Mouse (Mus musculus) liver, embryonic 14.5 days (tissue): ENCODE data around the gene Ccr9.

ENCODE experiments used
- CTCF ChIP-seq: IDR thresholded peaks from 2 replicates; pipeline ENCODE4 v1.5.1; 2016; ENCODE audit warnings: antibody characterized with exemption, low read depth, control low read depth
- EP300 ChIP-seq: IDR thresholded peaks from 2 replicates; pipeline ENCODE4 v1.6.1; 2016; ENCODE audit warnings: antibody characterized with exemption, low read depth

- TF ChIP-seq CTCF (no peak), EP300 (no peak)
Observed at GRCm38 (mm10) chr9:123828916-123829315, 150.7 kb downstream of the Ccr9 start.
